Mouse (Mus musculus) forebrain, postnatal 0 days (tissue): ENCODE data around the gene 2810006K23Rik. TPM values are rescaled to one million over a fixed set of nuclear protein-coding genes. Genes with fewer than 3 reads are reported as not detected.

ENCODE experiments used
- ATAC-seq: fragments of 200-750 bp; cut with Nextera tagmentation; 2 replicates; pipeline ENCODE4 v1.8.0; 2017; ENCODE audit warnings: mild to moderate bottlenecking, moderate library complexity
- DNase-seq: peaks from one replicate; pipeline ENCODE4 v3.0.0-alpha.2; 2015
- H3K27ac ChIP-seq: fragments of 300-500 bp; sonication (generic); 2 replicates; pipeline ENCODE4 v1.5.1; 2014; ENCODE audit warnings: low read depth, mild to moderate bottlenecking, antibody characterized with exemption, low read length, moderate library complexity, mixed read lengths
- H3K27me3 ChIP-seq: fragments of 300-500 bp; sonication (generic); 2 replicates; pipeline ENCODE4 v1.6.1; 2014; ENCODE audit warnings: mild to moderate bottlenecking, low read length, mixed read lengths; ENCODE audit not compliant: insufficient read depth
- H3K36me3 ChIP-seq: fragments of 300-500 bp; sonication (generic); 2 replicates; pipeline ENCODE4 v1.6.1; 2014; ENCODE audit warnings: mild to moderate bottlenecking, moderate library complexity; ENCODE audit not compliant: insufficient read depth
- H3K4me1 ChIP-seq: fragments of 300-500 bp; sonication (generic); 2 replicates; pipeline ENCODE4 v1.6.1; 2014; ENCODE audit warnings: antibody characterized with exemption; ENCODE audit not compliant: insufficient read depth
- H3K4me2 ChIP-seq: fragments of 300-500 bp; sonication (generic); 2 replicates; pipeline ENCODE4 v1.6.1; 2014; ENCODE audit warnings: low read depth, mild to moderate bottlenecking, moderate library complexity
- H3K4me3 ChIP-seq: fragments of 300-500 bp; sonication (generic); 2 replicates; pipeline ENCODE4 v1.5.1; 2014; ENCODE audit warnings: low read depth, low read length, mixed read lengths
- H3K9ac ChIP-seq: fragments of 300-500 bp; sonication (generic); 2 replicates; pipeline ENCODE4 v1.6.1; 2014; ENCODE audit warnings: mild to moderate bottlenecking
- H3K9me3 ChIP-seq: fragments of 300-500 bp; sonication (generic); 2 replicates; pipeline ENCODE4 v1.6.1; 2016; ENCODE audit warnings: low read length
- CTCF ChIP-seq: sonication (generic); IDR thresholded peaks from 2 replicates; pipeline ENCODE4 v1.5.1; 2016; ENCODE audit warnings: antibody characterized with exemption, control low read depth, low read depth
- WGBS: fragments of 180-500 bp; shearing (Covaris S2); extraction: QIAGEN DNeasy Blood & Tissue Kit; methylation state at CpG from one replicate; pipeline ENCODE4 v1.1.7; 2014; 5-methylcytosine and 5-hydroxymethylcytosine counted together
- polyA plus RNA-seq: library from polyadenylated mRNA; unstranded; fragments of >200 nt; fragmentation: Nextera tagmentation; extraction: Ambion mirVana; gene quantifications from 2 replicates; pipeline ENCODE4 v1.2.1, GENCODE M21; 2015
- total RNA-seq: library from RNA; depleted of rRNA; stranded (reverse); fragments of >200 nt; gene quantifications from 2 replicates; pipeline ENCODE4 v1.2.3, GENCODE M21; 2014

Gene 2810006K23Rik
- total and polyA plus RNA-seq, 2 experiments from 2014 or later = 9.1 to 14.1 TPM

GRCm38 (mm10) chr5:124364173-124364918 lies 36.5 kb downstream of the 2810006K23Rik start:
- H3K27me3 ChIP-seq = no peaks in the 10 kb centered on the region
- H3K36me3 ChIP-seq = peaks cover 10% of the 10 kb centered on the region
- H3K4me2 ChIP-seq = no peak overlapping the region
- peak; percentile 36 for DNase-seq
- TF ChIP-seq CTCF = no peak
- ATAC-seq = peak; percentile 56; the same call in 1 of the 2 replicates
- H3K9ac ChIP-seq = no peak overlapping the region
- no peaks in the 10 kb centered on the region for H3K4me1 ChIP-seq
- H3K27ac ChIP-seq = peak overlapping the region; percentile 58
- 66% methylated on average over 6 of the region's 6 CpGs for WGBS
- no peak overlapping the region for H3K4me3 ChIP-seq
- no peaks in the 10 kb centered on the region for H3K9me3 ChIP-seq

- no peaks in the 10 kb centered on the region for H3K27me3 ChIP-seq
- H3K4me1 ChIP-seq = no peaks in the 10 kb centered on the region
- H3K4me3 ChIP-seq = no peak overlapping the region
- no peak overlapping the region for H3K27ac ChIP-seq
- no peak overlapping the region for H3K4me2 ChIP-seq
- H3K36me3 ChIP-seq = peaks cover 25% of the 10 kb centered on the region
- H3K9me3 ChIP-seq = no peaks in the 10 kb centered on the region
- 64% methylated on average over 2 of the region's 2 CpGs for WGBS
- DNase-seq (no peak), ATAC-seq (no peak)
- no peak overlapping the region for H3K9ac ChIP-seq
- TF ChIP-seq CTCF = no peak
Measured at GRCm38 (mm10) chr5:124365754-124366153, 37.9 kb downstream of the 2810006K23Rik start.

- DNase-seq (no peak), ATAC-seq (no peak)
- no peak overlapping the region for H3K27ac ChIP-seq
- 69% methylated on average over 3 of the region's 3 CpGs for WGBS
- H3K4me2 ChIP-seq = no peak overlapping the region
- H3K4me1 ChIP-seq = no peaks in the 10 kb centered on the region
- TF ChIP-seq CTCF = no peak
- no peak overlapping the region for H3K4me3 ChIP-seq
- H3K27me3 ChIP-seq = no peaks in the 10 kb centered on the region
- H3K9ac ChIP-seq = no peak overlapping the region
- peaks cover 34% of the 10 kb centered on the region for H3K36me3 ChIP-seq
- no peaks in the 10 kb centered on the region for H3K9me3 ChIP-seq
Measured at GRCm38 (mm10) chr5:124366721-124367120, 38.8 kb downstream of the 2810006K23Rik start.

GRCm38 (mm10) chr5:124374298-124374697 lies 46.4 kb downstream of the 2810006K23Rik start:
- no peak for TF ChIP-seq CTCF
- DNase-seq = no peak
- Histone ChIP-seq H3K27ac (no peak overlapping the region), H3K36me3 (peaks cover 79% of the 10 kb centered on the region), H3K27me3 (no peaks in the 10 kb centered on the region), H3K4me1 (no peaks in the 10 kb centered on the region), H3K9ac (no peak overlapping the region), H3K9me3 (no peaks in the 10 kb centered on the region), H3K4me2 (no peak overlapping the region), H3K4me3 (no peak overlapping the region)
- ATAC-seq = no peak
- WGBS = 95% methylated on average over 7 of the region's 7 CpGs

GRCm38 (mm10) chr5:124376401-124376800 lies 48.5 kb downstream of the 2810006K23Rik start:
- no peak for TF ChIP-seq CTCF
- H3K36me3 ChIP-seq = peaks cover 77% of the 10 kb centered on the region
- ATAC-seq (no peak), DNase-seq (no peak)
- no peak overlapping the region for H3K4me2 ChIP-seq
- no peaks in the 10 kb centered on the region for H3K27me3 ChIP-seq
- H3K9me3 ChIP-seq = no peaks in the 10 kb centered on the region
- 98% methylated on average over 1 of the region's 1 CpGs for WGBS
- no peak overlapping the region for H3K9ac ChIP-seq
- H3K27ac ChIP-seq = no peak overlapping the region
- no peak overlapping the region for H3K4me3 ChIP-seq
- no peaks in the 10 kb centered on the region for H3K4me1 ChIP-seq

GRCm38 (mm10) chr5:124377149-124377548 lies 49.3 kb downstream of the 2810006K23Rik start:
- no peak for DNase-seq
- Histone ChIP-seq H3K4me3 (no peak overlapping the region), H3K9ac (no peak overlapping the region), H3K27ac (no peak overlapping the region), H3K9me3 (no peaks in the 10 kb centered on the region), H3K4me2 (no peak overlapping the region), H3K36me3 (peaks cover 75% of the 10 kb centered on the region), H3K27me3 (no peaks in the 10 kb centered on the region), H3K4me1 (no peaks in the 10 kb centered on the region)
- ATAC-seq = no peak
- TF ChIP-seq CTCF = no peak
- 95% methylated on average over 4 of the region's 4 CpGs for WGBS

GRCm38 (mm10) chr5:124380121-124380520 lies 52.2 kb downstream of the 2810006K23Rik start:
- TF ChIP-seq CTCF = no peak
- Histone ChIP-seq H3K4me2 (no peak overlapping the region), H3K4me1 (no peaks in the 10 kb centered on the region), H3K27me3 (no peaks in the 10 kb centered on the region), H3K36me3 (peaks cover 76% of the 10 kb centered on the region), H3K9ac (no peak overlapping the region), H3K4me3 (no peak overlapping the region), H3K27ac (no peak overlapping the region), H3K9me3 (no peaks in the 10 kb centered on the region)
- ATAC-seq = no peak
- no peak for DNase-seq
- WGBS = 94% methylated on average over 1 of the region's 1 CpGs
